Mouse (Mus musculus) megakaryocyte, embryonic 14.5 days (primary cell): ENCODE measurements at regions not wholly inside any gene's neighbourhood (a gene's known extent, or its start where the extent isn't known, plus 50 kb on each side); places are given as distances from the start of the nearest gene placed in this dataset.

Source experiments
- FLI1 ChIP-seq: IDR thresholded peaks from 2 replicates; pipeline ENCODE4 v1.6.1; 2012; ENCODE audit warnings: low read length, inconsistent platforms, mixed read lengths
- GATA1 ChIP-seq: IDR thresholded peaks from 3 replicates; pipeline ENCODE4 v1.6.1; 2012; ENCODE audit warnings: mixed read lengths, low read length, inconsistent platforms, borderline replicate concordance

DNA sequence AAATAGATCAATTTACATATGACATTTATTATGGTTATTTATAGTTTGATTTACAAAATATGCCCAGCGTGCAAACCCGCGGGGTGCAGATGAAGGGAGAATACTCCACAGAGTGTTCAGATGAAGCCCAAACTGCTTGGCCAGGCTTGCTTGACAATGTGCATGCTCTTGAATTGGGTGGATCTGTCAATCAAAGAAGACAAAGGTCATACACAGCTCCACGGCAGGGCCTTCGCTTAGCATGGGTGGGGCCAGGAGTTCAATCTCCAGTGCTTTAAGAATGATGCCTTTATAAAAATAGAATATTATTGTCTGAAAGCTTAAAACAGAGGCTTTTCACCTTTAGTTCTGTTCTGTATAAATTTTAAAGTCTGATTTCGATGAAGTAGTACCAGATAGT, 158.3 kb upstream of the Gm10131 start:
- no peak for TF ChIP-seq GATA1
- no peak for TF ChIP-seq FLI1
